ENCODE assay signal across 16 mouse cellular contexts in genomic region chr11:96774536-96774935, GRCm38 (mm10). TPM values are rescaled to one million over a fixed set of nuclear protein-coding genes. Genes with fewer than 3 reads are reported as not detected.
DNase-seq lines count a peak whose midpoint lies in the region; ATAC-seq lines count a peak whose summit lies in the region.
"Had no signal": no experiment of that assay in that cellular context is flagged by ENCODE, and none has a peak within 500 bp of the region (broad histone marks: within the 10 kb centered on the region; RNA-seq: fewer than 3 reads in every experiment).

No protein-coding gene starts in this region.

- H3K4me2 ChIP-seq in hindbrain, embryonic 15.5 days, result peak overlapping the region; percentile 77
- H3K4me2 ChIP-seq in hindbrain, embryonic 12.5 days (replicated peaks), result no peak overlapping the region
- H3K4me2 ChIP-seq in midbrain, embryonic 14.5 days (ENCODE audit: low read length), result 0 out of 2 replicates have a peak overlapping the region, but pooled peaks have one; percentile 82
- no peak overlapping the region for H3K4me2 ChIP-seq in midbrain, embryonic 16.5 days (ENCODE audit: low read length)
- H3K4me2 ChIP-seq in neural tube, embryonic 13.5 days, result peak overlapping the region; percentile 90
- H3K4me2 ChIP-seq: embryonic facial prominence, embryonic 15.5 days had no signal

- H3K4me3 ChIP-seq in hindbrain, embryonic 15.5 days, result peak overlapping the region; percentile 73
- no peak overlapping the region for H3K4me3 ChIP-seq in hindbrain, embryonic 12.5 days
- H3K4me3 ChIP-seq in midbrain, embryonic 14.5 days (replicated peaks; ENCODE audit: low read depth, low read length), result no peak overlapping the region
- no peak overlapping the region for H3K4me3 ChIP-seq in midbrain, embryonic 16.5 days (ENCODE audit: low read depth, low read length)
- peak overlapping the region; percentile 59 for H3K4me3 ChIP-seq in neural tube, embryonic 13.5 days
- H3K4me3 ChIP-seq: embryonic facial prominence, embryonic 15.5 days; limb, embryonic 10.5 days had no signal

- no peaks in the 10 kb centered on the region for H3K9me3 ChIP-seq in hindbrain, embryonic 15.5 days
- no peaks in the 10 kb centered on the region for H3K9me3 ChIP-seq in hindbrain, embryonic 12.5 days (replicated peaks)
- no peaks in the 10 kb centered on the region for H3K9me3 ChIP-seq in midbrain, embryonic 14.5 days (ENCODE audit: control insufficient read depth, low read length)
- no peaks in the 10 kb centered on the region for H3K9me3 ChIP-seq in midbrain, embryonic 16.5 days (replicated peaks; ENCODE audit: control insufficient read depth, low read length, poor library complexity, severe bottlenecking)
- no peaks in the 10 kb centered on the region for H3K9me3 ChIP-seq in neural tube, embryonic 13.5 days
- H3K9me3 ChIP-seq: embryonic facial prominence, embryonic 15.5 days; limb, embryonic 10.5 days had no signal

- no peak overlapping the region for H3K9ac ChIP-seq in hindbrain, embryonic 15.5 days
- H3K9ac ChIP-seq in hindbrain, embryonic 12.5 days, result no peak overlapping the region
- no peak overlapping the region for H3K9ac ChIP-seq in midbrain, embryonic 14.5 days (replicated peaks; ENCODE audit: low read length)
- no peak overlapping the region for H3K9ac ChIP-seq in midbrain, embryonic 16.5 days (ENCODE audit: low read depth, low read length)
- peak overlapping the region; percentile 78 for H3K9ac ChIP-seq in neural tube, embryonic 13.5 days
- H3K9ac ChIP-seq: embryonic facial prominence, embryonic 15.5 days; forebrain, postnatal 0 days had no signal

- 76% methylated on average over 3 of the region's 3 CpGs for WGBS in hindbrain, embryonic 15.5 days
- WGBS in hindbrain, embryonic 12.5 days, result 88% methylated on average over 3 of the region's 3 CpGs
- 82% methylated on average over 3 of the region's 3 CpGs for WGBS in midbrain, embryonic 14.5 days
- WGBS in midbrain, embryonic 16.5 days, result 78% methylated on average over 3 of the region's 3 CpGs
- WGBS in neural tube, embryonic 13.5 days, result 75% methylated on average over 3 of the region's 3 CpGs

- H3K4me1 ChIP-seq in hindbrain, embryonic 15.5 days (replicated peaks), result peaks cover 34% of the 10 kb centered on the region
- H3K4me1 ChIP-seq in hindbrain, embryonic 12.5 days, result peaks cover 13% of the 10 kb centered on the region
- peaks cover 8% of the 10 kb centered on the region for H3K4me1 ChIP-seq in midbrain, embryonic 14.5 days (ENCODE audit: control insufficient read depth, insufficient read depth, low read length)
- H3K4me1 ChIP-seq in midbrain, embryonic 16.5 days (ENCODE audit: control insufficient read depth, insufficient read depth, low read length), result peaks cover 22% of the 10 kb centered on the region
- peaks cover 43% of the 10 kb centered on the region for H3K4me1 ChIP-seq in neural tube, embryonic 13.5 days (replicated peaks)

- no peak for DNase-seq in midbrain, embryonic 14.5 days
- DNase-seq in ES-CJ7 (ENCODE audit: low read depth, low spot score), result peak; percentile 76
- DNase-seq in cerebellum, adult 9-10 months, result no peak
- DNase-seq: adrenal gland, postnatal 36 days; cerebellum, adult 9-11 months; forebrain, postnatal 0 days; heart, postnatal 10 days; kidney, postnatal 36 days; retina, postnatal 1 day had no signal

- peak overlapping the region; percentile 84 for H3K27ac ChIP-seq in hindbrain, embryonic 15.5 days (replicated peaks)
- no peak overlapping the region for H3K27ac ChIP-seq in hindbrain, embryonic 12.5 days
- no peak overlapping the region for H3K27ac ChIP-seq in midbrain, embryonic 14.5 days (replicated peaks; ENCODE audit: low read depth, low read length)
- no peak overlapping the region for H3K27ac ChIP-seq in midbrain, embryonic 16.5 days (ENCODE audit: low read length)
- peak overlapping the region; percentile 90 for H3K27ac ChIP-seq in neural tube, embryonic 13.5 days (replicated peaks)
- H3K27ac ChIP-seq: embryonic facial prominence, embryonic 15.5 days; limb, embryonic 10.5 days had no signal

- H3K36me3 ChIP-seq in hindbrain, embryonic 15.5 days, result peaks cover 30% of the 10 kb centered on the region
- H3K36me3 ChIP-seq in hindbrain, embryonic 12.5 days, result peaks cover 38% of the 10 kb centered on the region
- peaks cover 45% of the 10 kb centered on the region for H3K36me3 ChIP-seq in midbrain, embryonic 14.5 days (ENCODE audit: control insufficient read depth, insufficient read depth, low read length)
- peaks cover 10% of the 10 kb centered on the region; the same call in 1 of the 2 replicates for H3K36me3 ChIP-seq in midbrain, embryonic 16.5 days (ENCODE audit: control insufficient read depth, insufficient read depth, low read length)
- H3K36me3 ChIP-seq in neural tube, embryonic 13.5 days, result peaks cover 42% of the 10 kb centered on the region

- no peaks in the 10 kb centered on the region for H3K27me3 ChIP-seq in hindbrain, embryonic 15.5 days
- H3K27me3 ChIP-seq in hindbrain, embryonic 12.5 days, result no peaks in the 10 kb centered on the region
- H3K27me3 ChIP-seq in midbrain, embryonic 14.5 days (ENCODE audit: control insufficient read depth, insufficient read depth, low read length), result no peaks in the 10 kb centered on the region
- H3K27me3 ChIP-seq in midbrain, embryonic 16.5 days (ENCODE audit: control insufficient read depth, insufficient read depth, low read depth, low read length), result no peaks in the 10 kb centered on the region
- H3K27me3 ChIP-seq in neural tube, embryonic 13.5 days, result no peaks in the 10 kb centered on the region
- H3K27me3 ChIP-seq: embryonic facial prominence, embryonic 15.5 days had no signal

- no peak for ATAC-seq in hindbrain, embryonic 15.5 days (ENCODE audit: low FRiP score, low read depth)
- no peak for ATAC-seq in hindbrain, embryonic 12.5 days (ENCODE audit: low FRiP score)
- ATAC-seq in midbrain, embryonic 14.5 days (ENCODE audit: low FRiP score, low TSS enrichment), result no peak
- ATAC-seq in midbrain, embryonic 16.5 days, result no peak
- ATAC-seq in neural tube, embryonic 13.5 days (ENCODE audit: low read depth), result no peak
- ATAC-seq in granulocyte monocyte progenitor cell, adult 5-6 weeks (replicated peaks; ENCODE audit: poor library complexity, severe bottlenecking), result no peak
- ATAC-seq: forebrain, postnatal 0 days had no signal

RNA-seq across cellular contexts. Expression of gene Snx11, which starts 2.8 kb away (rescaled TPM):
- 55.6 and 64.2 TPM in 2 replicates for polyA plus RNA-seq in hindbrain, embryonic 15.5 days (2015; fragmentation: Nextera tagmentation; extraction: Ambion mirVana)
- 40.5 and 45.1 TPM in 2 replicates for polyA plus RNA-seq in hindbrain, embryonic 12.5 days (2016; fragmentation: Nextera tagmentation; extraction: Ambion mirVana)
- polyA plus RNA-seq in midbrain, embryonic 14.5 days (2014; fragmentation: Nextera tagmentation; extraction: Ambion mirVana), result 25.8 and 29.6 TPM in 2 replicates
- polyA plus RNA-seq in midbrain, embryonic 16.5 days (2015; fragmentation: Nextera tagmentation; extraction: Ambion mirVana), result 46.7 TPM in 2 replicates
- polyA plus RNA-seq in neural tube, embryonic 13.5 days (2015; fragmentation: Nextera tagmentation; extraction: Ambion mirVana), result 78.0 and 84.2 TPM in 2 replicates
- 20.6 and 29.3 TPM in 2 replicates for total RNA-seq in granulocyte monocyte progenitor cell, adult 5-6 weeks (2014; fragmentation: Nextera tagmentation)
- total RNA-seq in granulocyte monocyte progenitor cell, adult 5-6 weeks (2017), result 13.5 and 17.7 TPM in 2 replicates

RNA-seq across cellular contexts. Expression of gene Cbx1, which starts 14.4 kb away (rescaled TPM):
- 66.0 and 78.0 TPM in 2 replicates for polyA plus RNA-seq in hindbrain, embryonic 15.5 days (2015; fragmentation: Nextera tagmentation; extraction: Ambion mirVana)
- polyA plus RNA-seq in hindbrain, embryonic 12.5 days (2016; fragmentation: Nextera tagmentation; extraction: Ambion mirVana), result 136 TPM in 2 replicates
- 73.9 and 76.4 TPM in 2 replicates for polyA plus RNA-seq in midbrain, embryonic 14.5 days (2014; fragmentation: Nextera tagmentation; extraction: Ambion mirVana)
- 56.2 and 66.3 TPM in 2 replicates for polyA plus RNA-seq in midbrain, embryonic 16.5 days (2015; fragmentation: Nextera tagmentation; extraction: Ambion mirVana)
- polyA plus RNA-seq in neural tube, embryonic 13.5 days (2015; fragmentation: Nextera tagmentation; extraction: Ambion mirVana), result 91.6 and 95.1 TPM in 2 replicates
- 56.0 and 60.6 TPM in 2 replicates for total RNA-seq in granulocyte monocyte progenitor cell, adult 5-6 weeks (2014; fragmentation: Nextera tagmentation)
- 78.9 and 79.8 TPM in 2 replicates for total RNA-seq in granulocyte monocyte progenitor cell, adult 5-6 weeks (2017)

RNA-seq across cellular contexts. Expression of gene Nfe2l1, which starts 55.2 kb away (rescaled TPM):
- 74.3 and 80.5 TPM in 2 replicates for polyA plus RNA-seq in hindbrain, embryonic 15.5 days (2015; fragmentation: Nextera tagmentation; extraction: Ambion mirVana)
- polyA plus RNA-seq in hindbrain, embryonic 12.5 days (2016; fragmentation: Nextera tagmentation; extraction: Ambion mirVana), result 82.8 and 88.2 TPM in 2 replicates
- 40.1 and 46.3 TPM in 2 replicates for polyA plus RNA-seq in midbrain, embryonic 14.5 days (2014; fragmentation: Nextera tagmentation; extraction: Ambion mirVana)
- polyA plus RNA-seq in midbrain, embryonic 16.5 days (2015; fragmentation: Nextera tagmentation; extraction: Ambion mirVana), result 79.1 and 81.8 TPM in 2 replicates
- 66.2 and 66.5 TPM in 2 replicates for polyA plus RNA-seq in neural tube, embryonic 13.5 days (2015; fragmentation: Nextera tagmentation; extraction: Ambion mirVana)
- 22.2 and 39.8 TPM in 2 replicates for total RNA-seq in granulocyte monocyte progenitor cell, adult 5-6 weeks (2014; fragmentation: Nextera tagmentation)
- 35.2 and 39.9 TPM in 2 replicates for total RNA-seq in granulocyte monocyte progenitor cell, adult 5-6 weeks (2017)

Comparison
In these comparisons a context has a peak if more than half of its experiments do, and no peak if none do; other contexts are left out.
1. H3K27ac ChIP-seq: peak in hindbrain, embryonic 15.5 days (single experiment) and neural tube, embryonic 13.5 days (single experiment); none in hindbrain, embryonic 12.5 days (single experiment), midbrain, embryonic 14.5 days (single experiment) and midbrain, embryonic 16.5 days (single experiment).
2. H3K4me2 ChIP-seq: peak in hindbrain, embryonic 15.5 days (single experiment), midbrain, embryonic 14.5 days (single experiment) and neural tube, embryonic 13.5 days (single experiment); none in hindbrain, embryonic 12.5 days (single experiment) and midbrain, embryonic 16.5 days (single experiment).
3. H3K4me3 ChIP-seq: peak in hindbrain, embryonic 15.5 days (single experiment) and neural tube, embryonic 13.5 days (single experiment); none in hindbrain, embryonic 12.5 days (single experiment), midbrain, embryonic 14.5 days (single experiment) and midbrain, embryonic 16.5 days (single experiment).